Mouse (Mus musculus): ENCODE measurements around the gene Defb15. TPM values are rescaled to one million over a fixed set of nuclear protein-coding genes. Genes with fewer than 3 reads are reported as not detected.

The Defb15 gene
- not detected in 2 replicates for polyA plus RNA-seq (2012; ENCODE audit: low replicate concordance)

DNA sequence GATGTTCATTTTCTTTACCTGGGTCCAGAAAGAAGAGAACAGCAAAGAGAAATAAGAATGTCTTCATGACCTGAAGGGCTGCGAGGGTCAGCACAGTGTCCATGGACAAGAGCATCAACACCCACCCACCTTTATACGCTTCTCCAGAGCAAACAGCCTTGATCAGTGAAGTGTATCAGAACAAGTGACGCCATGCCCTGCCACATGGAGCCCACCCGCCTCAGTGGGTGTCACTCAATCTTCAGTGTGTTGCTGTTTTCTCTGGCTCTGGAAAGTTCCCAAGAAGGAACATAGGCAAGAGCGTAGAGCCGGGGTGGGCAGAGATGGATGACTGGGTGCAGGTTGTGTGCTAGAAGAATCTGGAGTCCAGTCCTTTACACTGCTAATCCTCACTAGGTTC lies at the start of gene Defb15:
Gene Defb15, minus strand, starts transcription at position 101 of the 400 bp plus-strand sequence.

DNA sequence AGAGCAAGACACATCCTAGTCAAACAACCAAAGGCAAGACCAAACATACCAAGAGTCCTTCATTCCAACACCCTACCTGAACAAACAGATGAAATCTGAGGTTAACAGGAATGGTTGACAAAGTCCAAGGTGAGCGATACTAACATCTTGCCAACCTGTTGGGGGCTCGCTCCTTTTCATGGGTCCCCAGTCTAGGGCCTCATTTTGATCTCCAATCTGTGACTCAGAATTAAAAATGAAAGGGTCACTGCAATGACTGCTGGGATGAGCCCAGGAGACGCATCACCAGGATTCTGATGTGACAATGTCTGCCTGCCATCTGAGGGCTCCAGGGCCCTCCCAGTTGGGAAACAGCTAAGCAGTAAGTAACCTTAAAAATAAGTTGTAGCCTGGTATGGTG lies 37.0 kb upstream of the Defb15 start, which contains the start of gene Ccdc70:
Gene Ccdc70, plus strand, starts transcription at position 301 of the 400 bp plus-strand sequence.

DNA sequence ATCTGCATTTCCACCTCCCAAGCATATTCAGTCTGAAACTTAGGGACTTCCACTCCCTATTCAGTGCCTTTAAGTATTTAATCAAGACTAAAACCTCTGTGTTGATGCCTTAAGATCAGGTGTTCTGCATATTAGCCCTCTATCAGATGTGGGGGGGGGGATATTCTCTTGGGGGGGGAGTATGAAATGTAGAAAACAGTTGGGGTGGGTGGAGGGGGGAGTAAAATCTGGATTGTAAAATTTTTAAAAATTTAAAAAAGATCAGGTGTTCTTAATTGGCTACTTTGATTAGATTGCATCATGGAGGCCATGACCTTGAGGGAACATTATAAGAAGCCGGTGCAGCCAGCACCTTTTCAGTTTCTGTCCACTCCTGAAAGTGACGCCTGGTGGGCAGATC lies 25.9 kb upstream of the Defb15 start, which contains the start of gene Fam90a1a:
Gene Fam90a1a, plus strand, starts transcription at position 301 of the 400 bp plus-strand sequence.

DNA sequence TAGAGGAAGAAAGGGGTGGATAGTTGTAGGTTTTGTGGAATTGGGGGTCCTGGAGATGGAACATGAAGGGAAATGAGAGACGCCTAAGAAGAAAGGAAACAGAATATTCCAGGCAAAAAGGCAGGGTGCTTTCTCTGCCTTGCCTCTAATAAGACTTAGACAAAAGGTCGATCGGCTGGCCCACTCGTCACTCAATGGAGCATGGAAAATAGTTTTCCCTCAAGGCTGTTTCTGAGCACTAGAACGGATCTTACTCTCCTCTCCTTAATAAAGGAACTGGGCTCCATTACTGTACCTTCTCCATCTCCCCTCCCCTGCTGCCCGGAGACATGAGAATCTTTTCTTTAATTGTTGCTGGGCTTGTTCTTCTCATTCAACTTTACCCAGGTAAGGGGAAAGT lies 14.0 kb upstream of the Defb15 start, which contains the start of gene Defb13:
Gene Defb13, plus strand, starts transcription at position 301 of the 400 bp plus-strand sequence.

DNA sequence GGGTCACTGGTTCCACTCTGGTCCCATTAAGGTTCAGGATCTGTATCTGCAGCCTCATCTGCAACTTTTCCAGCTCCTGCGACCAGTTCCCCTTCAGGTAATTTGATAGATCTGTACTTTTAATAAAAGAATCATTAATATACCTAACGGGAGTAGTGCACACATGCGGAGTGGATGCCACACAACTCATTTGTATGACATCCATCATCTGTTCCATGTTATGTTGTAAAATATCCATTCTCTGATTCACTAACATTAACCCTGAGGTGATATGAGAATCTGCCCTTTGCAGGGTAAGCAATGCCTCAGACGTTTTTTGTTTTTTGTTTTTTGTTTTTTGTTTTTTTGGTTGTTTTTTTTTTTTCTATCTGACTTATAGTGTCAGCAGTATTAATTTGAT lies 5.5 kb upstream of the Defb15 start, which contains the start of gene Defb35:
Gene Defb35, plus strand, starts transcription at position 301 of the 400 bp plus-strand sequence.

DNA sequence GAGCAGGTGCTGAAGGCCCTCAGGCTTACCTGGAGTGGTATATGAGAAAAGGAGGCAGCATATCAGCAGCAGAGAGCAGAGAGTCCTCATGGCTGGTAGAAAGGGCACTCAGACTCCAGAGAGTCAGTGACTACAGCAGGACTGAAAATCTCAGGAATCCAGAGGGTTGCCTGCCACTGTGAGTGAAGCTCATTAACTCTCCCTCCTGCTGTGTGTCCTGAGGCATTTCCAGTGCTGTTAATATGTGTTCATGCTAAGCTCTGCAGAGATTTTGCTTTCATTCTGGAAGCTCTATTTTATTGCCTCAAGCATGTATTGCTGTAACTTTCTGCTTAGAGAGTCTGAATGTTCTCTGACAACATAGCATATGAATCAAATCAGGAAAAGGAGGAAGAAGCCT lies 26.2 kb downstream of the Defb15 start, which contains the start of gene Defb11:
Gene Defb11, minus strand, starts transcription at position 123 of the 400 bp plus-strand sequence.

DNA sequence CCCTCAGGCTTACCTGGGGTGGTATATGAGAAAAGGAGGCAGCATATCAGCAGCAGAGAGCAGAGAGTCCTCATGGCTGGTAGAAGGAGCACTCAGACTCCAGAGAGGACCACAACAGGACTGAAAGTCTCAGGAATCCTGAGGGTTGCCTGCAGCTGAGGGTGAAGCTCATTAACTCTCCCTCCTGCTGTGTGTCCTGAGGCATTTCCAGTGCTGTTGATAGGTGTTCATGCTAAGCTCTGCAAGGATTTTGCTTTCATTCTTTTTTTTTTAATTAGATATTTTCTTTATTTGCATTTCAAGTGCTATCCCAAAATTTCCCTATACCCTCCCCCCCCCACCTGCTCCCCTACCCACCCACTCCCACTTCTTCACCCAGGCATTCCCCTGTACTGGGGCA lies 47.2 kb downstream of the Defb15 start, which contains the start of gene Defb9:
Gene Defb9, minus strand, starts transcription at position 101 of the 400 bp plus-strand sequence.

Other genes starting within 250 kb of the Defb15 start
- gene AY761184, start 229.1 kb downstream of the Defb15 start, polyA plus RNA-seq (2012; ENCODE audit: low replicate concordance), result not detected in 2 replicates
- gene Defa24, start 198.2 kb downstream of the Defb15 start, polyA plus RNA-seq (2012; ENCODE audit: low replicate concordance), result not detected in 2 replicates
- not detected in 2 replicates for gene Defb50, start 109.2 kb downstream of the Defb15 start, polyA plus RNA-seq (2012; ENCODE audit: low replicate concordance)
- gene Defb2, start 92.8 kb downstream of the Defb15 start, polyA plus RNA-seq (2012; ENCODE audit: low replicate concordance), result not detected in 2 replicates
- not detected in 2 replicates for gene Defb10, start 73.8 kb downstream of the Defb15 start, polyA plus RNA-seq (2012; ENCODE audit: low replicate concordance)
- gene Defb9, start 47.3 kb downstream of the Defb15 start, polyA plus RNA-seq (2012; ENCODE audit: low replicate concordance), result not detected in 2 replicates
- not detected in 2 replicates for gene Defb11, start 26.3 kb downstream of the Defb15 start, polyA plus RNA-seq (2012; ENCODE audit: low replicate concordance)
- gene Defb35, start 5.6 kb upstream of the Defb15 start, polyA plus RNA-seq (2012; ENCODE audit: low replicate concordance), result not detected in 2 replicates
- gene Defb13, start 14.1 kb upstream of the Defb15 start, polyA plus RNA-seq (2012; ENCODE audit: low replicate concordance), result not detected in 2 replicates
- gene Fam90a1a, start 26.0 kb upstream of the Defb15 start, polyA plus RNA-seq (2012; ENCODE audit: low replicate concordance), result not detected in 2 replicates
- not detected in 2 replicates for gene Ccdc70, start 37.1 kb upstream of the Defb15 start, polyA plus RNA-seq (2012; ENCODE audit: low replicate concordance)
- gene Atp7b, start 127.6 kb upstream of the Defb15 start, polyA plus RNA-seq (2012; ENCODE audit: low replicate concordance), result 0.60 and 2.2 TPM in 2 replicates
- 0.41 and 1.0 TPM in 2 replicates for gene Alg11, start 128.0 kb upstream of the Defb15 start, polyA plus RNA-seq (2012; ENCODE audit: low replicate concordance)
- not detected in 2 replicates for gene Nek5, start 192.3 kb upstream of the Defb15 start, polyA plus RNA-seq (2012; ENCODE audit: low replicate concordance)
- gene Nek3, start 233.7 kb upstream of the Defb15 start, polyA plus RNA-seq (2012; ENCODE audit: low replicate concordance), result 1.3 and 2.1 TPM in 2 replicates

Measured in hematopoietic multipotent progenitor cell, adult 10-12 weeks (in vitro differentiated cells).